Mouse (Mus musculus): ENCODE measurements around the gene Tex19.2. TPM values are rescaled to one million over a fixed set of nuclear protein-coding genes. Genes with fewer than 3 reads are reported as not detected.

Tex19.2 gene
- total RNA-seq (2021), result not detected

- DNase-seq, result no peak
Measured at GRCm38 (mm10) chr11:121118577-121118976, at the start of gene Tex19.2. Gene Tex19.2, minus strand, starts transcription at chr11:121118677.

- DNase-seq, result no peak
Measured at GRCm38 (mm10) chr11:121163751-121164150, 45.3 kb upstream of the Tex19.2 start.

- no peak for DNase-seq
Measured at GRCm38 (mm10) chr11:121160636-121161346, 42.3 kb upstream of the Tex19.2 start.

GRCm38 (mm10) chr11:121159971-121160370 lies 41.5 kb upstream of the Tex19.2 start, which contains the start of gene Uts2r:
Gene Uts2r, plus strand, starts transcription at chr11:121160271.
- DNase-seq, result no peak

- no peak for DNase-seq
Measured at GRCm38 (mm10) chr11:121156411-121156891, 38.0 kb upstream of the Tex19.2 start.

- DNase-seq, result no peak
Measured at GRCm38 (mm10) chr11:121154203-121154602, 35.7 kb upstream of the Tex19.2 start.

- no peak for DNase-seq
Measured at GRCm38 (mm10) chr11:121148193-121148592, 29.7 kb upstream of the Tex19.2 start.

GRCm38 (mm10) chr11:121145865-121146264 lies 27.4 kb upstream of the Tex19.2 start, which contains the start of gene Tex19.1:
Gene Tex19.1, plus strand, starts transcription at chr11:121146143.
- DNase-seq, result no peak

GRCm38 (mm10) chr11:121143325-121144015 lies 25.0 kb upstream of the Tex19.2 start:
- DNase-seq, result no peak

GRCm38 (mm10) chr11:121138732-121139131 lies 20.3 kb upstream of the Tex19.2 start:
- DNase-seq, result no peak

GRCm38 (mm10) chr11:121137682-121138081 lies 19.2 kb upstream of the Tex19.2 start:
- DNase-seq, result no peak

- DNase-seq, result no peak
Measured at GRCm38 (mm10) chr11:121134600-121134999, 16.1 kb upstream of the Tex19.2 start.

- DNase-seq, result no peak
Measured at GRCm38 (mm10) chr11:121129616-121130015, 11.1 kb upstream of the Tex19.2 start.

- no peak for DNase-seq
Measured at GRCm38 (mm10) chr11:121127441-121127840, 9.0 kb upstream of the Tex19.2 start.

- DNase-seq, result no peak
Measured at GRCm38 (mm10) chr11:121126395-121126794, 7.9 kb upstream of the Tex19.2 start.

GRCm38 (mm10) chr11:121125522-121126172 lies 7.2 kb upstream of the Tex19.2 start:
- DNase-seq, result no peak

- DNase-seq, result no peak
Measured at GRCm38 (mm10) chr11:121123438-121123837, 5.0 kb upstream of the Tex19.2 start.

- DNase-seq, result no peak
Measured at GRCm38 (mm10) chr11:121122024-121122670, 3.7 kb upstream of the Tex19.2 start.

GRCm38 (mm10) chr11:121121151-121121550 lies 2.7 kb upstream of the Tex19.2 start:
- DNase-seq, result no peak

- DNase-seq, result no peak
Measured at GRCm38 (mm10) chr11:121118106-121118505, 371 bp downstream of the Tex19.2 start.

GRCm38 (mm10) chr11:121112091-121112775 lies 6.2 kb downstream of the Tex19.2 start:
- no peak for DNase-seq

GRCm38 (mm10) chr11:121111601-121112000 lies 6.9 kb downstream of the Tex19.2 start:
- no peak for DNase-seq

Measured in layer of hippocampus, postnatal 36 days (tissue).